Mouse (Mus musculus) neural tube, embryonic 10.5 days (tissue): ENCODE measurements around the gene Eno2.

ENCODE experiments used
- DNase-seq: peaks from one replicate; pipeline ENCODE4 v3.0.0-alpha.2; 2017; ENCODE audit warnings: low spot score; ENCODE audit errors: extremely low spot score

Eno2 gene

DNA sequence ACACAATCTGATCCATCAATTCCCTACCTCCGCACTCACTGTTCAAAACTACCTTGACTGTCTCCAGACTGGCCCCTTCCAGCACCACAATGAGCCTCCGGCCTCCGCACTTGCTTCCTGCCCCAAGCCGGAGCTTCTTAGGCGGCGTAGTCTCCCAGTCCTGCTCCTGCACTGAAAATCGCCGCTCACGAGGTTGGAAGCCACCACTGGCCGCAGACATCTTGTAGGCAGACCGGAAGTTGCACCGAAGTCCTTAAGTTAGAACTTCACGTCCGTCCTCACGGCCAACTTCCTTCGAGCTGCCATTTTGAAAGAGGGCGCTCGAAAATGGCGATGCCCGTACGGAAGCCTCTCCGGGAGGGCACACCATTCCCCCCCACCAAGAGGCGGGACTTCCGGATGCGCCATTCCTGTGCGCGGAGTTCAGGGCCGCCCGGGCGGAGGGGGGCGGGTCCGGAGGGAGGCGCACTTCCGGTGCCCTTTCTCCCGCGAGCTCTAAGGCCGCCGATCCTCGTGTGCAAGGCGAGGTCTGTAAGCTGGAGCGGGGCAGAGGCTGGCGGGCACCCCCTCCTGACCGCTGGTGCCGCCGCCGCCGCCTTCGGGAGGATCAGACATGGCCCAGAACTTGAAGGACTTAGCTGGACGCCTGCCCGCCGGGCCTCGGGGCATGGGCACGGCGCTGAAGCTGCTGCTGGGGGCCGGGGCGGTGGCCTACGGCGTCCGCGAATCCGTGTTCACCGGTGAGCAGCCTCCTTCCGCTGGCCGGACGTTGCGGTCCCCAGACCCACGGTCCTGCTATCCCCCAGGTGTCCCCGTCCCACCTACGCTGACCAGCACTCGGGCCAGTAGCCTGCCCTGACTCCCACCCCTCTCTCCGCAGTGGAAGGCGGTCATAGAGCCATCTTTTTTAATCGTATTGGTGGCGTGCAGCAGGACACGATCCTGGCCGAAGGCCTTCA, 57.4 kb downstream of the Eno2 start, which contains the start of the genes Emg1 and Phb2:
Emg1 (minus strand) TSS at position 355 of the 959 bp plus-strand sequence.
Phb2 (plus strand) TSS at position 513 of the 959 bp plus-strand sequence.
- DNase-seq, result peak; percentile 99
